Mouse (Mus musculus) kidney, embryonic 14.5 days (tissue): ENCODE measurements at regions not wholly inside any gene's neighbourhood (a gene's known extent, or its start where the extent isn't known, plus 50 kb on each side); places are given as distances from the start of the nearest gene placed in this dataset.

ENCODE experiments used
- ATAC-seq: fragments of 200-750 bp; cut with Nextera tagmentation; 2 replicates; pipeline ENCODE4 v1.8.0; 2017; ENCODE audit warnings: moderate number of reproducible peaks, mild to moderate bottlenecking, moderate TSS enrichment, moderate library complexity; ENCODE audit not compliant: low FRiP score, low TSS enrichment
- H3K27ac ChIP-seq: fragments of 300-500 bp; sonication (generic); 2 replicates; pipeline ENCODE4 v1.5.1; 2014; ENCODE audit warnings: low read depth, mild to moderate bottlenecking, low read length, moderate library complexity, mixed read lengths
- H3K27me3 ChIP-seq: fragments of 300-500 bp; sonication (generic); 2 replicates; pipeline ENCODE4 v1.6.1; 2014; ENCODE audit warnings: mild to moderate bottlenecking, low read length; ENCODE audit not compliant: control insufficient read depth, insufficient read depth
- H3K36me3 ChIP-seq: fragments of 300-500 bp; sonication (generic); 2 replicates; pipeline ENCODE4 v1.6.1; 2014; ENCODE audit warnings: low read length, mixed read lengths; ENCODE audit not compliant: control insufficient read depth, insufficient read depth
- H3K4me1 ChIP-seq: fragments of 300-500 bp; sonication (generic); 2 replicates; pipeline ENCODE4 v1.6.1; 2014; ENCODE audit warnings: low read length, mixed read lengths; ENCODE audit not compliant: control insufficient read depth, insufficient read depth
- H3K4me2 ChIP-seq: fragments of 300-500 bp; sonication (generic); replicated peaks from 2 replicates; pipeline ENCODE4 v1.6.1; 2014; ENCODE audit warnings: low read depth, mild to moderate bottlenecking, low read length
- H3K4me3 ChIP-seq: fragments of 300-500 bp; sonication (generic); 2 replicates; pipeline ENCODE4 v1.5.1; 2014; ENCODE audit warnings: mild to moderate bottlenecking, low read length
- H3K9ac ChIP-seq: fragments of 300-500 bp; sonication (generic); 2 replicates; pipeline ENCODE4 v1.6.1; 2014; ENCODE audit warnings: low read depth, mild to moderate bottlenecking, low read length, moderate library complexity
- H3K9me3 ChIP-seq: fragments of 300-500 bp; sonication (generic); 2 replicates; pipeline ENCODE4 v1.6.1; 2016; ENCODE audit warnings: low read length; ENCODE audit not compliant: control insufficient read depth
- WGBS: fragments of 180-500 bp; shearing (Covaris S2); extraction: QIAGEN DNeasy Blood & Tissue Kit; methylation state at CpG from one replicate; pipeline ENCODE4 v1.1.7; 2014; 5-methylcytosine and 5-hydroxymethylcytosine counted together

GRCm38 (mm10) chr16:78197252-78197896 lies 103.9 kb upstream of the Cxadr start:
- WGBS, result 15% methylated on average over 10 of the region's 10 CpGs
- Histone ChIP-seq H3K27ac (no peak overlapping the region), H3K4me1 (no peaks in the 10 kb centered on the region), H3K4me2 (no peak overlapping the region), H3K9ac (no peak overlapping the region), H3K4me3 (no peak overlapping the region), H3K36me3 (no peaks in the 10 kb centered on the region), H3K9me3 (no peaks in the 10 kb centered on the region), H3K27me3 (no peaks in the 10 kb centered on the region)
- ATAC-seq, result peak; percentile 75; the same call in 1 of the 2 replicates

DNA sequence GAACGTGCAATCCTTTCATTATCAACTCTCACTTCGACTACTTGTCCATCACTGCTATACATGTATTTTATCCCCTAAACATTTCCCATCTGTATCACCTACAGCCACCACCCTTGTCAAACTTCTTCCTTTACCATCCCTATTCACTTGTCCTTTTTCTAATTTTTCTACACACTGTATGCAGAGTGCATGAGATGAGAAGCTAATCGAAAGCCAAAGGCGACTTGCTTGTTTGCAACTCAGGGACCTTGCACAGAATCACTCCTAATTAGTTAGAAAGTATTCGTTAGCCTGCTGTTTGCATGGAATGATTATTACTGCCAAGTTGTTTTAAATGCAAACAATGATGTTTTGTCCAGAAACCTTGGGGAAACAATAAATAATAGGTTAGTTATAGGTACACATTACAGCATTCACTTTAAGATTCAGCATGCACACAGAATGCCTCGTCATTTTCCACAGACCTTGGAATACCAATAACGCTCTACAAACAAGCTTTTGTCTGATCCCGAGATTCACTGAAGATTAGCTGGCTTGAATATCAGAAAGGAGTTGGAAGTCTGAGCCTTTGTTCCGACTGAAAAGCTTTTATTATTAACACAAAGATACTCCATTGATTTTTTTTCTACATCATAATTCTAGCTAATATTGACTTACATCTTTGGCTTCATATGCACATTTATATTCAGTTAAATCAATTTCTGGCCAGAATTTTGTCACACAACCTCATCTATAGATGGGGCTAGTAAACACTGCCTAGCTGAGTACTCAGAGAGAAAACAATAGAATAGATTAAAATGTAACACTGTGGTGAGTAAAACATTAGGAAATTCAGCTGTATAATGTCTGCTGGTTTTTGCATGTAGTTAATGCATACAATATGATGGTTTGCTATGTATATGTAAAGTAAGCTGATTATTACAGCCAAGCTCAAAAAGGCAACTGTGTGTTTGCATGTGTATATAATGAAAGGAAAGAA lies 130.4 kb upstream of the Cxadr start:
- WGBS, result 84% methylated on average over 9 of the region's 9 CpGs
- Histone ChIP-seq H3K36me3 (no peaks in the 10 kb centered on the region), H3K4me3 (no peak overlapping the region)

GRCm38 (mm10) chr16:78156876-78157232 lies 144.4 kb upstream of the Cxadr start:
- WGBS, result 76% methylated on average over 3 of the region's 3 CpGs
- no peak overlapping the region for H3K4me2 ChIP-seq
- H3K4me3 ChIP-seq, result no peak overlapping the region
- no peak overlapping the region for H3K27ac ChIP-seq
- no peaks in the 10 kb centered on the region for H3K36me3 ChIP-seq
- H3K9me3 ChIP-seq, result no peaks in the 10 kb centered on the region
- no peaks in the 10 kb centered on the region for H3K27me3 ChIP-seq
- H3K9ac ChIP-seq, result no peak overlapping the region
- 0 out of 2 replicates have a peak, but pooled peaks cover 3% of the 10 kb centered on the region for H3K4me1 ChIP-seq
- no peak for ATAC-seq

More for the DNA sequence above, 130.4 kb upstream of the Cxadr start:
- Histone ChIP-seq H3K9me3 (no peaks in the 10 kb centered on the region), H3K4me2 (no peak overlapping the region), H3K9ac (no peak overlapping the region), H3K27me3 (no peaks in the 10 kb centered on the region), H3K27ac (no peak overlapping the region), H3K4me1 (no peaks in the 10 kb centered on the region)
- no peak for ATAC-seq

DNA sequence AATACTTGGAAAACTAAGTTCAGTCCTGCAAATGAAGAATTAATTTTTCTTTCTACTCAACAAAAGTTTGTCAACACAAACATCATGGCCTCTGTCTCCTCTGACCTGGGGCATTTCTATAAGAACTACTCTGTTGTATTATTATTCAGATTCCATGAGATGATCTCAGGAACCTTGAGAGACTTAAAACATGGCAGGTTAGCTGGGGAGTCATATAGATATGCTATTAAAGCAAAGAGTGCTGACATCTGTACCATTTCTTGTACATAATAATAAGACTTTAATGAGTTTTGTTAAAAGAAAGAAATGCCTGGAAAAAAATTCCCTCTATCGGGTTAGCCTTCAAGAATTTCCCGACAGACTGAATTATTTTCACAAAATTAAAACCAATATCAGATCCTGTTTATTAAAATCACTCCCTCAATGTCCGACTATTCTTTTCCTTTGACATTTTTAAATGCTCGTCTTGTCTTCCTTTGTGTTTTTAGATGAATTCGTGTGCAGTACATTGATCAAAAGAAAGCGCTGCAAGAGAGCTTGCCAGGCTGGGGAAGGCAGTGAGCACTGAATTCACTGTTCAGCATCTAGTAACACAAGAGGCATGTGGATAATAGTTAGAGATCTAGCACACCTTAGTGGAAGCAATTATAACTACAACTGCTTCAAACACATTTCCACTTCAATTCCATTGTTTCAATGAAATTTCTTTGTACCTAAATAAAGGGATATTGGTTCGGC lies 145.0 kb upstream of the Cxadr start:
- Histone ChIP-seq H3K36me3 (no peaks in the 10 kb centered on the region), H3K9ac (no peak overlapping the region), H3K4me2 (no peak overlapping the region), H3K9me3 (no peaks in the 10 kb centered on the region), H3K4me1 (0 out of 2 replicates have a peak, but pooled peaks cover 3% of the 10 kb centered on the region), H3K4me3 (no peak overlapping the region), H3K27ac (no peak overlapping the region), H3K27me3 (no peaks in the 10 kb centered on the region)
- peak; percentile 71; the same call in 1 of the 2 replicates for ATAC-seq
- 38% methylated on average over 7 of the region's 7 CpGs for WGBS

DNA sequence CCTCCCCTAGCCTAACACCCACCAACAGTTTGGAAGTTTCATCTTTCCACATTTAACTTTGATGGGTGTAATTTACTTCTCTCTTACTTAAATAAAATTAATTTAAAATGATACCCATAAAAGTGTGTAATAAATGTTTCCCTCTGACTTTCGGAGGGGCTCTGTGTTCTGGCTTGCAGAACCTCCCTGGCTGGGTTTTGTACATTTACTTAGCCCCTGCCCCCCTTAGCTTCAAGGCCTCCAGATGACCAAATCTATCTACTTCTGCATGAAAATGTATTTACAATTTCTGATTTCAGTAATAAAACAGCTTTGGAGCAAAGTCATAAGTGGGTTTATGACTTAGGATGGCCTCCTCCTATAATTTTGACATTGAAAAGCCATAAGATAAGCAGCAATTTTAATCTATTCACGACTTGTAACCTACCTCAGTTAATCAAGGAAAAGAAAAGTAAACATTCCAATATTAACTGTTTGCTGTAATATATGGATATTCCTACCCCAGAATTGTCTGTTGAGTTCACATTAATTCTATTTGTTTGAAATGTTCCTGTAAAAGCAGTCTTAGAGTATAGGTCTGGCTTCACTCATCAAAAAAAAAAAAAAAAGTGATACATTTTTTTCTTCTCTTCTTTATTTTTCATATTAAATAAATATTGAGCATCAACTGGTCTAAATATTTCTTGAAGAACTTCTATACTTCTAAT lies 147.2 kb upstream of the Cxadr start:
- H3K4me2 ChIP-seq, result no peak overlapping the region
- no peaks in the 10 kb centered on the region for H3K36me3 ChIP-seq
- no peaks in the 10 kb centered on the region for H3K27me3 ChIP-seq
- 38% methylated on average over 2 of the region's 2 CpGs for WGBS
- no peak for ATAC-seq
- H3K9ac ChIP-seq, result no peak overlapping the region
- H3K4me1 ChIP-seq, result 0 out of 2 replicates have a peak, but pooled peaks cover 3% of the 10 kb centered on the region
- H3K4me3 ChIP-seq, result no peak overlapping the region
- no peaks in the 10 kb centered on the region for H3K9me3 ChIP-seq
- no peak overlapping the region for H3K27ac ChIP-seq

- Histone ChIP-seq H3K9me3 (no peaks in the 10 kb centered on the region), H3K27me3 (no peaks in the 10 kb centered on the region), H3K9ac (no peak overlapping the region), H3K4me1 (no peaks in the 10 kb centered on the region), H3K4me2 (no peak overlapping the region), H3K4me3 (no peak overlapping the region), H3K36me3 (no peaks in the 10 kb centered on the region), H3K27ac (no peak overlapping the region)
- ATAC-seq, result no peak
- 52% methylated on average over 1 of the region's 1 CpGs for WGBS
Measured at GRCm38 (mm10) chr16:78144146-78144545, 157.1 kb upstream of the Cxadr start.

DNA sequence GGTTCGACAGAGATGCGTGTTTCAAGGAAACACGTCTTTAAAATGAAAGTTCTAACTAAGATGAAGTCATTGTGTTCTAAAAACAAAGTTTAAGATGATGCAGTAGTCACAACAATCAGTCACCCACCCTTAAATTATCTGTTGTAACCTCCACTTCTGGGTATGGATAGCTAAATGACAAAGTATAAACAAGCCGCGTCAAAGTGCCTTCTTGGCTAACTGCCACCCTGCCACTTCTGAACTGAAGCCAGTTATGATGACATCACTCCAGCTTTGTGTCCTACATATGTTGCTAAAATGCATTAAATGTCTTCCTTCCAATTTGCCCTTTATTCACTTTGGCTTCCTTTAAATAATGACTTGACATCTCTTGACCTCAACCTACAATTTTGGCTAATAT lies 165.8 kb upstream of the Cxadr start:
- no peak overlapping the region for H3K4me3 ChIP-seq
- H3K9ac ChIP-seq, result no peak overlapping the region
- H3K36me3 ChIP-seq, result no peaks in the 10 kb centered on the region
- H3K9me3 ChIP-seq, result no peaks in the 10 kb centered on the region
- no peaks in the 10 kb centered on the region for H3K4me1 ChIP-seq
- WGBS, result 86% methylated on average over 5 of the region's 5 CpGs
- H3K27me3 ChIP-seq, result no peaks in the 10 kb centered on the region
- H3K27ac ChIP-seq, result no peak overlapping the region
- ATAC-seq, result no peak
- no peak overlapping the region for H3K4me2 ChIP-seq

- H3K9ac ChIP-seq, result no peak overlapping the region
- H3K27me3 ChIP-seq, result no peaks in the 10 kb centered on the region
- no peaks in the 10 kb centered on the region for H3K4me1 ChIP-seq
- H3K27ac ChIP-seq, result no peak overlapping the region
- H3K4me2 ChIP-seq, result no peak overlapping the region
- H3K4me3 ChIP-seq, result no peak overlapping the region
- 89% methylated on average over 7 of the region's 7 CpGs for WGBS
- H3K36me3 ChIP-seq, result no peaks in the 10 kb centered on the region
- H3K9me3 ChIP-seq, result no peaks in the 10 kb centered on the region
- no peak for ATAC-seq
Measured at GRCm38 (mm10) chr16:78134531-78134930, 166.8 kb upstream of the Cxadr start.
